ENCODE assay signal across 8 mouse cellular contexts in genomic region chr13:58394392-58394791, GRCm38 (mm10). TPM values are rescaled to one million over a fixed set of nuclear protein-coding genes. Genes with fewer than 3 reads are reported as not detected.
DNase-seq lines count a peak whose midpoint lies in the region; ATAC-seq and TF ChIP-seq lines count a peak whose summit lies in the region.
"Not testable (repeated sequence)": the region's sequence is repeated elsewhere in the genome, so short reads cannot be mapped to it uniquely, and the experiment has no call there.
"Had no signal": no experiment of that assay in that cellular context is flagged by ENCODE, and none has a peak within 500 bp of the region (broad histone marks: within the 10 kb centered on the region; RNA-seq: fewer than 3 reads in every experiment).

No protein-coding gene starts in this region.

- ATAC-seq in kidney, embryonic 14.5 days (ENCODE audit: low FRiP score, low TSS enrichment) = 0 out of 2 replicates have a peak, but pooled peaks have one; percentile 25
- 0 out of 2 replicates have a peak, but pooled peaks have one; percentile 29 for ATAC-seq in liver, embryonic 13.5 days (ENCODE audit: low read depth)
- 0 out of 2 replicates have a peak, but pooled peaks have one; percentile 48 for ATAC-seq in stomach, postnatal 0 days (ENCODE audit: low FRiP score, low TSS enrichment)

- peak; percentile 6 for DNase-seq in embryonic facial prominence, embryonic 10.5 days (ENCODE audit: low spot score)
- DNase-seq in heart, adult 11 months = peak; percentile 83
- DNase-seq in liver, embryonic 13.5 days; stomach, postnatal 0 days (ENCODE audit: low spot score): not testable (repeated sequence)

- TF ChIP-seq CTCF in stomach, postnatal 0 days (IDR thresholded peaks at IDR 0.05; ENCODE audit: low read depth) = not testable (repeated sequence)

- peaks cover 96% of the 10 kb centered on the region for H3K36me3 ChIP-seq in embryonic facial prominence, embryonic 10.5 days (replicated peaks)
- peaks cover 81% of the 10 kb centered on the region for H3K36me3 ChIP-seq in kidney, embryonic 14.5 days (ENCODE audit: control insufficient read depth, insufficient read depth, low read length)
- H3K36me3 ChIP-seq in liver, embryonic 13.5 days = peaks cover 80% of the 10 kb centered on the region
- peaks cover 22% of the 10 kb centered on the region for H3K36me3 ChIP-seq in stomach, postnatal 0 days (ENCODE audit: control insufficient read depth, insufficient read depth, low read length)

- not testable (repeated sequence) for H3K27ac ChIP-seq in embryonic facial prominence, embryonic 10.5 days (replicated peaks); kidney, embryonic 14.5 days (ENCODE audit: low read depth, low read length); liver, embryonic 13.5 days; stomach, postnatal 0 days (replicated peaks)

- H3K4me2 ChIP-seq in kidney, embryonic 14.5 days (replicated peaks; ENCODE audit: low read depth, low read length); liver, embryonic 13.5 days; stomach, postnatal 0 days (replicated peaks; ENCODE audit: low read depth): not testable (repeated sequence)

- not testable (repeated sequence) for H3K4me1 ChIP-seq in embryonic facial prominence, embryonic 10.5 days; kidney, embryonic 14.5 days (ENCODE audit: control insufficient read depth, insufficient read depth, low read length); liver, embryonic 13.5 days (replicated peaks); stomach, postnatal 0 days (replicated peaks; ENCODE audit: control insufficient read depth, insufficient read depth)

- TF ChIP-seq EP300 in stomach, postnatal 0 days (optimal IDR thresholded peaks at IDR 0.05) = not testable (repeated sequence)

- not testable (repeated sequence) for H3K4me3 ChIP-seq in embryonic facial prominence, embryonic 10.5 days; kidney, embryonic 14.5 days (ENCODE audit: low read length); liver, embryonic 13.5 days (replicated peaks); stomach, postnatal 0 days (ENCODE audit: low read depth, low read length)

- not testable (repeated sequence) for H3K9me3 ChIP-seq in embryonic facial prominence, embryonic 10.5 days; kidney, embryonic 14.5 days (ENCODE audit: control insufficient read depth, low read length); liver, embryonic 13.5 days (replicated peaks); stomach, postnatal 0 days (ENCODE audit: control insufficient read depth, low read length)

- H3K9ac ChIP-seq in kidney, embryonic 14.5 days (ENCODE audit: low read depth, low read length); liver, embryonic 13.5 days; stomach, postnatal 0 days (ENCODE audit: low read length): not testable (repeated sequence)

- 90% methylated on average over 11 of the region's 11 CpGs for WGBS in embryonic facial prominence, embryonic 10.5 days
- 85% methylated on average over 11 of the region's 11 CpGs for WGBS in kidney, embryonic 14.5 days
- WGBS in liver, embryonic 13.5 days (ENCODE audit: insufficient replicate concordance) = 82% methylated on average over 11 of the region's 11 CpGs
- 78% methylated on average over 11 of the region's 11 CpGs for WGBS in stomach, postnatal 0 days

- not testable (repeated sequence) for H3K27me3 ChIP-seq in embryonic facial prominence, embryonic 10.5 days (replicated peaks; ENCODE audit: low read depth, poor library complexity, severe bottlenecking); kidney, embryonic 14.5 days (ENCODE audit: control insufficient read depth, insufficient read depth, low read length); liver, embryonic 13.5 days; stomach, postnatal 0 days (ENCODE audit: control insufficient read depth, insufficient read depth, low read length)

RNA-seq across cellular contexts. Expression of gene Rmi1, which starts 7.7 kb away (rescaled TPM):
- 27.8 and 28.1 TPM in 2 replicates for polyA plus RNA-seq in embryonic facial prominence, embryonic 10.5 days (2016; fragmentation: Nextera tagmentation; extraction: Ambion mirVana)
- 21.6 and 27.2 TPM in 2 replicates for polyA plus RNA-seq in kidney, embryonic 14.5 days (2014; fragmentation: Nextera tagmentation; extraction: Ambion mirVana)
- polyA plus RNA-seq in liver, embryonic 13.5 days (2015; fragmentation: Nextera tagmentation; extraction: Ambion mirVana) = 14.9 and 20.6 TPM in 2 replicates
- polyA plus RNA-seq in stomach, postnatal 0 days (2015; fragmentation: Nextera tagmentation; extraction: Ambion mirVana) = 11.1 and 12.5 TPM in 2 replicates

RNA-seq across cellular contexts. Expression of gene Hnrnpk, which starts 8.8 kb away (rescaled TPM):
- 2,126 and 2,130 TPM in 2 replicates for polyA plus RNA-seq in embryonic facial prominence, embryonic 10.5 days (2016; fragmentation: Nextera tagmentation; extraction: Ambion mirVana)
- polyA plus RNA-seq in kidney, embryonic 14.5 days (2014; fragmentation: Nextera tagmentation; extraction: Ambion mirVana) = 1,295 and 1,786 TPM in 2 replicates
- polyA plus RNA-seq in liver, embryonic 13.5 days (2015; fragmentation: Nextera tagmentation; extraction: Ambion mirVana) = 751 and 991 TPM in 2 replicates
- polyA plus RNA-seq in stomach, postnatal 0 days (2015; fragmentation: Nextera tagmentation; extraction: Ambion mirVana) = 552 and 570 TPM in 2 replicates

RNA-seq across cellular contexts. Expression of gene 2210016F16Rik, which starts 9.4 kb away (rescaled TPM):
- 23.8 and 24.4 TPM in 2 replicates for polyA plus RNA-seq in embryonic facial prominence, embryonic 10.5 days (2016; fragmentation: Nextera tagmentation; extraction: Ambion mirVana)
- polyA plus RNA-seq in kidney, embryonic 14.5 days (2014; fragmentation: Nextera tagmentation; extraction: Ambion mirVana) = 28.2 and 29.3 TPM in 2 replicates
- 24.2 and 24.6 TPM in 2 replicates for polyA plus RNA-seq in liver, embryonic 13.5 days (2015; fragmentation: Nextera tagmentation; extraction: Ambion mirVana)
- polyA plus RNA-seq in stomach, postnatal 0 days (2015; fragmentation: Nextera tagmentation; extraction: Ambion mirVana) = 30.2 and 30.5 TPM in 2 replicates

RNA-seq across cellular contexts. Expression of gene Kif27, which starts 35.5 kb away (rescaled TPM):
- polyA plus RNA-seq in embryonic facial prominence, embryonic 10.5 days (2016; fragmentation: Nextera tagmentation; extraction: Ambion mirVana) = 0.73 and 0.86 TPM in 2 replicates
- 0.80 and 1.2 TPM in 2 replicates for polyA plus RNA-seq in kidney, embryonic 14.5 days (2014; fragmentation: Nextera tagmentation; extraction: Ambion mirVana)
- 0.05 and 0.12 TPM in 2 replicates for polyA plus RNA-seq in liver, embryonic 13.5 days (2015; fragmentation: Nextera tagmentation; extraction: Ambion mirVana)
- polyA plus RNA-seq in stomach, postnatal 0 days (2015; fragmentation: Nextera tagmentation; extraction: Ambion mirVana) = 0.11 and 0.19 TPM in 2 replicates
- polyA plus RNA-seq: activated CD4-positive, CD25-positive, alpha-beta regulatory T cell, adult 4 months; CD4-positive, CD25-positive, alpha-beta regulatory T cell, adult 4 months; G1E had no signal
